Mouse (Mus musculus) kidney, adult 10 weeks (tissue): ENCODE measurements around the gene Itga2. TPM values are rescaled to one million over a fixed set of nuclear protein-coding genes. Genes with fewer than 3 reads are reported as not detected.

Source experiments
- polyA plus RNA-seq: library from polyadenylated mRNA; stranded (reverse); fragments of 350-450 nt; fragmentation: Illumina TruSeq; extraction: RNeasy Lipid Tissue Mini Kit (QIAGEN cat#74804); gene quantifications from one replicate; pipeline ENCODE4 v1.2.3, GENCODE M21; 2014; ENCODE audit warnings: low read depth, low replicate concordance

The Itga2 gene
- polyA plus RNA-seq, result 0.97 TPM

GRCm38 (mm10) chr13:114931775-114932294, at the start of gene Itga2:
Itga2 (minus strand) TSS chr13:114932100.

DNA sequence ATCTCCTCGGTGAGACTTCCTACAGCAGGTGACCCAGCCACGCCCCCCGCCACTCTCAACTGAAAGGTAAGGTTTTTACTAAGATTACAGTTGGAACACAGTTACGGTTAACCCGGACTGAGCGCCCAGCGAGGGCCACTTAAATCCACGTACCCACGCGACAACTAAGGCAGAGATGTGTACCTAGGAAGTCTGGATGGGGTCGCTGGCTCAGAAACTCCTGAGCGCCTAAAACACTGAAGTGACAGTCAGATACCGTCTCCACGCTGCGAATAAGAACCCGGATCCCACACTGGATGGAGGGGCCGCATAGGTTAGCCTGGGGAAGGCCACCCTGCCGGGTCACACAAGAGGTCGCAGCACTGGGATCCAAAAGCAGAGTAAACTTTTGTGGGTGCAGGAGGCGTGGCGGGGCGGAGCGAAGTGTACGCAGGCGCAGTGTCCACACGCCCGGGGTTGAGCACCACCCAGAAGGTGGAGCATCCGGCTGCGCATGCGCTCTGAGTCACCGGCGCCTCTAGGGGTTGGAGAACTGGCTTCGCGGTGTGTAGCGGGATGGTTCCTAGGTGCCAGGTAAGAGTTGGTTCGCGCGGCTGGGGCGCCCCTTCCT, 114.0 kb downstream of the Itga2 start, which contains the start of gene Mocs2:
Gene Mocs2 (plus strand): TSS at position 486 of the 610 bp plus-strand sequence.

Other genes starting within 250 kb of the Itga2 start
- 160 TPM for gene Mocs2, start 113.9 kb downstream of the Itga2 start, polyA plus RNA-seq
- not detected for gene Pelo, start 158.1 kb upstream of the Itga2 start, polyA plus RNA-seq
- gene Gm49395, start 169.8 kb upstream of the Itga2 start, polyA plus RNA-seq, result 5.1 TPM
- 98.1 TPM for gene Itga1, start 169.9 kb upstream of the Itga2 start, polyA plus RNA-seq